Mouse (Mus musculus) G1E (cell line): ENCODE measurements around the gene Pagr1a.

ENCODE experiments used
- CTCF ChIP-seq: IDR thresholded peaks from 2 replicates; pipeline ENCODE4 v1.5.1; 2012; ENCODE audit warnings: low read depth, low read length, inconsistent platforms, mixed read lengths
- GATA1 ChIP-seq: IDR thresholded peaks from 2 replicates; pipeline ENCODE4 v1.6.1; 2012; ENCODE audit warnings: borderline replicate concordance, low read length, inconsistent platforms, mixed read lengths

GRCm38 (mm10) chr7:127008239-127009019 lies 8.7 kb downstream of the Pagr1a start:
- TF ChIP-seq CTCF (no peak), GATA1 (no peak)
